In genomic region chr19:12488205-12488966, GRCm38 (mm10) we compare ENCODE assay signal across 2 mouse cellular contexts.
A peak's percentile ranks its signal among the peaks of the same experiment; 100 is the strongest.
TF ChIP-seq lines count a peak whose summit lies in the region.

No protein-coding gene starts in this region.

TF ChIP-seq in C2C12, 6 proteins besides CTCF, POLR2A, EP300 and RAD21:
- TF ChIP-seq USF1 (IDR thresholded peaks at IDR 0.05; ENCODE audit: low read depth) (no peak), MYOD1 (IDR thresholded peaks at IDR 0.05; ENCODE audit: control insufficient read depth, insufficient read length, low read depth) (no peak)

TF ChIP-seq in CH12.LX, 34 proteins besides CTCF, POLR2A, EP300 and RAD21 (continued from another document):
- TF ChIP-seq SMC3 (IDR thresholded peaks at IDR 0.05; ENCODE audit: low read depth, low read length) (peak; percentile 58), BHLHE40 (IDR thresholded peaks at IDR 0.05; ENCODE audit: low read depth, low read length) (peak; percentile 94), ETS1 (conservative IDR thresholded peaks at IDR 0.05; ENCODE audit: low read depth, low read length) (no peak), NRF1 (IDR thresholded peaks at IDR 0.05; ENCODE audit: low read depth, low read length) (no peak), MAX (IDR thresholded peaks at IDR 0.05; ENCODE audit: low read length) (peak; percentile 43; the same call in 1 of the 2 replicates)
